Mouse (Mus musculus): ENCODE results near the gene Gm5797. TPM values are rescaled to one million over a fixed set of nuclear protein-coding genes. Genes with fewer than 3 reads are reported as not detected.
A peak's percentile ranks its signal among the peaks of the same experiment; 100 is the strongest.
"Not testable (repeated sequence)": the region's sequence is repeated elsewhere in the genome, so short reads cannot be mapped to it uniquely, and the experiment has no call there.

Gm5797 gene
- not detected in 2 replicates for polyA plus RNA-seq (2012; rRNA removed)

- WGBS, result no CpG with 5 or more reads among the region's 1 CpGs
- H3K27ac ChIP-seq (ENCODE audit: insufficient read depth, low read length); DNase-seq; H3K27me3 ChIP-seq (ENCODE audit: control insufficient read depth, insufficient read depth, low read length); H3K4me1 ChIP-seq (ENCODE audit: control insufficient read depth, insufficient read depth, low read length); H3K4me3 ChIP-seq (replicated peaks; ENCODE audit: insufficient read depth, low read depth, low read length): not testable (repeated sequence)
These were observed at the start of gene Gm5797 for GRCm38 (mm10) chr14:7332295-7332694. Gene Gm5797 (minus strand): TSS chr14:7332395.

- not testable (repeated sequence) for H3K4me1 ChIP-seq (ENCODE audit: control insufficient read depth, insufficient read depth, low read length); DNase-seq; H3K27ac ChIP-seq (ENCODE audit: insufficient read depth, low read length); H3K4me3 ChIP-seq (replicated peaks; ENCODE audit: insufficient read depth, low read depth, low read length); H3K27me3 ChIP-seq (ENCODE audit: control insufficient read depth, insufficient read depth, low read length)
- 82% methylated on average over 3 of the region's 3 CpGs for WGBS
These were observed 32.8 kb upstream of the Gm5797 start, which contains the start of gene Gm8374 for GRCm38 (mm10) chr14:7365034-7365433. Gene Gm8374 (minus strand): TSS chr14:7365134.

GRCm38 (mm10) chr14:7315093-7315492 is 17.1 kb downstream of the Gm5797 start:
- H3K4me1 ChIP-seq (ENCODE audit: control insufficient read depth, insufficient read depth, low read length); H3K27me3 ChIP-seq (ENCODE audit: control insufficient read depth, insufficient read depth, low read length); H3K4me3 ChIP-seq (replicated peaks; ENCODE audit: insufficient read depth, low read depth, low read length); H3K27ac ChIP-seq (ENCODE audit: insufficient read depth, low read length): not testable (repeated sequence)
- WGBS, result 1% methylated on average over 17 of the region's 19 CpGs
- peak; percentile 0 to 5 for DNase-seq

GRCm38 (mm10) chr14:7314661-7315060 is 17.5 kb downstream of the Gm5797 start, which contains the start of gene Gm3739:
Gene Gm3739 (minus strand): TSS chr14:7315049.
- WGBS, result 1% methylated on average over 28 of the region's 35 CpGs
- DNase-seq, result peak in 1 of 2 experiments; percentile 6

More at GRCm38 (mm10) chr14:7314661-7315060, 17.5 kb downstream of the Gm5797 start, which contains the start of gene Gm3739:
- not testable (repeated sequence) for H3K27ac ChIP-seq (ENCODE audit: insufficient read depth, low read length); H3K27me3 ChIP-seq (ENCODE audit: control insufficient read depth, insufficient read depth, low read length); H3K4me3 ChIP-seq (replicated peaks; ENCODE audit: insufficient read depth, low read depth, low read length); H3K4me1 ChIP-seq (ENCODE audit: control insufficient read depth, insufficient read depth, low read length)

Other genes starting within 250 kb of the Gm5797 start
- gene Gm3696, start 231.8 kb downstream of the Gm5797 start, polyA plus RNA-seq (2012; rRNA removed), result 1.4 and 2.4 TPM in 2 replicates
- not detected in 2 replicates for gene Gm6676, start 207.0 kb downstream of the Gm5797 start, polyA plus RNA-seq (2012; rRNA removed)
- 1.7 TPM in 2 replicates for gene Gm3512, start 157.9 kb downstream of the Gm5797 start, polyA plus RNA-seq (2012; rRNA removed)
- not detected in 2 replicates for gene Gm16434, start 137.9 kb downstream of the Gm5797 start, polyA plus RNA-seq (2012; rRNA removed)
- gene Gm3727, start 67.7 kb downstream of the Gm5797 start, polyA plus RNA-seq (2012; rRNA removed), result not detected in 2 replicates
- gene Gm3739, start 17.3 kb downstream of the Gm5797 start, polyA plus RNA-seq (2012; rRNA removed), result 0.98 and 1.1 TPM in 2 replicates
- not detected in 2 replicates for gene Gm8374, start 32.7 kb upstream of the Gm5797 start, polyA plus RNA-seq (2012; rRNA removed)
- gene Gm3755, start 118.5 kb upstream of the Gm5797 start, polyA plus RNA-seq (2012; rRNA removed), result not detected in 2 replicates
- gene Gm3752, start 151.4 kb upstream of the Gm5797 start, polyA plus RNA-seq (2012; rRNA removed), result 0.46 and 0.85 TPM in 2 replicates
- 3.1 and 3.2 TPM in 2 replicates for gene Gm3558, start 236.2 kb upstream of the Gm5797 start, polyA plus RNA-seq (2012; rRNA removed)

Measured in cerebellum, adult 2 months (tissue).